Mouse (Mus musculus) hematopoietic stem cell, adult 5-6 weeks (primary cell): ENCODE measurements around the gene Prdx4. TPM values are rescaled to one million over a fixed set of nuclear protein-coding genes. Genes with fewer than 3 reads are reported as not detected.
"Not testable (repeated sequence)": the region's sequence is repeated elsewhere in the genome, so short reads cannot be mapped to it uniquely, and the experiment has no call there.

ENCODE experiments used
- ATAC-seq, 2 experiments: fragments of 125-278 bp in 1 of 2; replicated peaks in 1 of 2; 2 replicates each; pipeline ENCODE4 v1.8.0; 2016 to 2017; ENCODE audit warnings: inconsistent platforms in 2 of 2, mild to moderate bottlenecking in 2 of 2, moderate number of reproducible peaks in 2 of 2, low read depth in 1 of 2, moderate TSS enrichment in 1 of 2; ENCODE audit not compliant: low FRiP score in 2 of 2, poor library complexity in 2 of 2, severe bottlenecking in 2 of 2, insufficient read depth in 1 of 2, low TSS enrichment in 1 of 2
- total RNA-seq: library from RNA; stranded (forward); fragments of 172-1452, 232-1000 nt; gene quantifications from 2 replicates; pipeline ENCODE4 v1.2.3, GENCODE M21; 2017

Gene Prdx4
- 41.3 and 94.8 TPM in 2 replicates for total RNA-seq

GRCm38 (mm10) chrX:155340654-155341053, at the start of gene Prdx4:
Prdx4 (minus strand) TSS chrX:155340754.
- ATAC-seq = no peak

GRCm38 (mm10) chrX:155376538-155376937, 36.0 kb upstream of the Prdx4 start:
- no peak; a peak in 1 of 4 replicates for ATAC-seq

GRCm38 (mm10) chrX:155375458-155375857, 34.9 kb upstream of the Prdx4 start:
- ATAC-seq = no peak

- ATAC-seq = not testable (repeated sequence)
Measured at GRCm38 (mm10) chrX:155370110-155370509, 29.6 kb upstream of the Prdx4 start.

- no peak for ATAC-seq
Measured at GRCm38 (mm10) chrX:155365095-155365494, 24.5 kb upstream of the Prdx4 start.

- no peak for ATAC-seq
Measured at GRCm38 (mm10) chrX:155346249-155346648, 5.7 kb upstream of the Prdx4 start.

GRCm38 (mm10) chrX:155337905-155338721, 2.4 kb downstream of the Prdx4 start:
- peak; percentile 96 for ATAC-seq

GRCm38 (mm10) chrX:155337567-155337904, 3.0 kb downstream of the Prdx4 start:
- no peak; a peak in 1 of 4 replicates for ATAC-seq

- ATAC-seq = peak; percentile 68 to 73; a peak in 3 of 4 replicates
Measured at GRCm38 (mm10) chrX:155318005-155318404, 22.5 kb downstream of the Prdx4 start.

GRCm38 (mm10) chrX:155306390-155306789, 34.2 kb downstream of the Prdx4 start:
- ATAC-seq = no peak

- peak; percentile 85 to 91 for ATAC-seq
Measured at GRCm38 (mm10) chrX:155280427-155281044, 60.0 kb downstream of the Prdx4 start.

GRCm38 (mm10) chrX:155278483-155278882, 62.1 kb downstream of the Prdx4 start:
- ATAC-seq = peak in 1 of 2 experiments; percentile 27; a peak in 1 of 4 replicates

Other genes with a start within 250 kb of the Prdx4 start
- gene Magea2, start 247.1 kb downstream of the Prdx4 start, total RNA-seq = not detected in 2 replicates
- gene Cldn34b2, start 212.3 kb downstream of the Prdx4 start, total RNA-seq = not detected in 2 replicates
- 128 and 184 TPM in 2 replicates for gene Sat1, start 124.3 kb downstream of the Prdx4 start, total RNA-seq
- 32.4 and 40.9 TPM in 2 replicates for gene Acot9, start 78.3 kb downstream of the Prdx4 start, total RNA-seq